Comparison of ENCODE assay signal across 13 mouse cellular contexts in genomic region chr11:54071726-54072445, GRCm38 (mm10). TPM values are rescaled to one million over a fixed set of nuclear protein-coding genes. Genes with fewer than 3 reads are reported as not detected.
DNase-seq lines count a peak whose midpoint lies in the region; ATAC-seq and TF ChIP-seq lines count a peak whose summit lies in the region.
"Had no signal": no experiment of that assay in that cellular context is flagged by ENCODE, and none has a peak within 500 bp of the region (broad histone marks: within the 10 kb centered on the region; RNA-seq: fewer than 3 reads in every experiment).

No protein-coding gene starts in this region.

- ATAC-seq in forebrain, embryonic 11.5 days (replicated peaks; ENCODE audit: low FRiP score), result no peak
- ATAC-seq: midbrain, embryonic 16.5 days had no signal

- no peak overlapping the region for H3K9ac ChIP-seq in forebrain, embryonic 11.5 days (ENCODE audit: low read length)
- H3K9ac ChIP-seq: forebrain, embryonic 12.5 days; heart, embryonic 15.5 days; liver, embryonic 13.5 days had no signal

- no peak overlapping the region for H3K4me3 ChIP-seq in forebrain, embryonic 11.5 days (ENCODE audit: low read depth, low read length)
- no peak overlapping the region for H3K4me3 ChIP-seq in forebrain, embryonic 10.5 days
- no peak overlapping the region for H3K4me3 ChIP-seq in cerebellum, adult 2 months (replicated peaks; ENCODE audit: insufficient read depth, low read depth, low read length)
- H3K4me3 ChIP-seq: forebrain, embryonic 12.5 days; heart, embryonic 15.5 days; liver, embryonic 13.5 days had no signal

- 88% methylated on average over 5 of the region's 5 CpGs for WGBS in forebrain, embryonic 11.5 days
- WGBS in forebrain, embryonic 10.5 days, result 88% methylated on average over 5 of the region's 5 CpGs
- WGBS in cerebellum, adult 2 months, result 42% methylated on average over 5 of the region's 5 CpGs

- no peaks in the 10 kb centered on the region for H3K27me3 ChIP-seq in forebrain, embryonic 11.5 days (ENCODE audit: control insufficient read depth, insufficient read depth, low read length)
- peaks cover 43% of the 10 kb centered on the region for H3K27me3 ChIP-seq in forebrain, embryonic 10.5 days (ENCODE audit: poor library complexity, severe bottlenecking)
- H3K27me3 ChIP-seq in cerebellum, adult 2 months (ENCODE audit: control insufficient read depth, insufficient read depth, low read length), result no peaks in the 10 kb centered on the region

- no peaks in the 10 kb centered on the region for H3K36me3 ChIP-seq in forebrain, embryonic 11.5 days (ENCODE audit: control insufficient read depth, insufficient read depth, low read length)
- no peaks in the 10 kb centered on the region for H3K36me3 ChIP-seq in forebrain, embryonic 10.5 days (replicated peaks)
- H3K36me3 ChIP-seq: forebrain, embryonic 12.5 days; heart, embryonic 15.5 days; liver, embryonic 13.5 days had no signal

- H3K4me1 ChIP-seq in forebrain, embryonic 11.5 days (replicated peaks; ENCODE audit: control insufficient read depth, insufficient read depth, low read length), result peaks cover 9% of the 10 kb centered on the region
- H3K4me1 ChIP-seq in forebrain, embryonic 10.5 days, result peaks cover 38% of the 10 kb centered on the region
- peaks cover 20% of the 10 kb centered on the region for H3K4me1 ChIP-seq in cerebellum, adult 2 months (ENCODE audit: control insufficient read depth, insufficient read depth, low read length)

- TF ChIP-seq CTCF in cerebellum, adult 2 months (IDR thresholded peaks at IDR 0.05; ENCODE audit: borderline replicate concordance, insufficient read depth, low read depth, low read length), result no peak

- no peaks in the 10 kb centered on the region for H3K9me3 ChIP-seq in forebrain, embryonic 11.5 days (ENCODE audit: control insufficient read depth, low read length)
- peaks cover 3% of the 10 kb centered on the region; the same call in 1 of the 2 replicates for H3K9me3 ChIP-seq in forebrain, embryonic 10.5 days
- H3K9me3 ChIP-seq: forebrain, embryonic 12.5 days; heart, embryonic 15.5 days; liver, embryonic 13.5 days had no signal

- H3K4me2 ChIP-seq in forebrain, embryonic 11.5 days (ENCODE audit: low read depth, low read length, severe bottlenecking), result no peak overlapping the region
- H3K4me2 ChIP-seq: forebrain, embryonic 12.5 days; heart, embryonic 15.5 days; liver, embryonic 13.5 days had no signal

- peak; percentile 50 for DNase-seq in forebrain, embryonic 11.5 days (ENCODE audit: low spot score)
- no peak for DNase-seq in forebrain, embryonic 10.5 days (ENCODE audit: extremely low spot score, low spot score)
- DNase-seq in ovary, adult 18-20 months (ENCODE audit: low spot score), result peak; percentile 92
- DNase-seq in ovary, postnatal 10 days (ENCODE audit: low spot score), result no peak
- DNase-seq in cerebellum, adult 2 months, result peak; percentile 40 to 67
- peak; percentile 70 for DNase-seq in testis, postnatal 10 days (ENCODE audit: low spot score)
- no peak for DNase-seq in B cell, adult 2 months
- DNase-seq in spleen, adult 12 weeks (ENCODE audit: low spot score), result no peak
- DNase-seq: kidney, adult 18-20 months; liver, embryonic 13.5 days had no signal

- H3K27ac ChIP-seq in forebrain, embryonic 11.5 days (ENCODE audit: low read depth, low read length), result no peak overlapping the region
- no peak overlapping the region for H3K27ac ChIP-seq in forebrain, embryonic 10.5 days
- H3K27ac ChIP-seq in cerebellum, adult 2 months (ENCODE audit: insufficient read depth, low read length), result no peak overlapping the region
- H3K27ac ChIP-seq: forebrain, embryonic 12.5 days; heart, embryonic 15.5 days; liver, embryonic 13.5 days had no signal

- no peak for TF ChIP-seq POLR2A in cerebellum, adult 2 months (IDR thresholded peaks at IDR 0.05; ENCODE audit: borderline replicate concordance, insufficient read depth, low read length)

RNA-seq across cellular contexts. Expression of gene Pdlim4, which starts 3.1 kb away (rescaled TPM):
- polyA plus RNA-seq in forebrain, embryonic 11.5 days (2014; fragmentation: Nextera tagmentation; extraction: Ambion mirVana), result 45.3 and 48.6 TPM in 2 replicates
- 49.5 and 53.1 TPM in 2 replicates for polyA plus RNA-seq in forebrain, embryonic 10.5 days (2016; fragmentation: Nextera tagmentation; extraction: Ambion mirVana)
- polyA plus RNA-seq in cerebellum, adult 2 months (2012; rRNA removed), result 16.9 and 18.6 TPM in 2 replicates

RNA-seq across cellular contexts. Expression of gene P4ha2, which starts 28.0 kb away (rescaled TPM):
- 16.0 and 16.4 TPM in 2 replicates for polyA plus RNA-seq in forebrain, embryonic 11.5 days (2014; fragmentation: Nextera tagmentation; extraction: Ambion mirVana)
- polyA plus RNA-seq in forebrain, embryonic 10.5 days (2016; fragmentation: Nextera tagmentation; extraction: Ambion mirVana), result 15.9 and 19.7 TPM in 2 replicates
- 13.6 and 14.2 TPM in 2 replicates for polyA plus RNA-seq in cerebellum, adult 2 months (2012; rRNA removed)

RNA-seq across cellular contexts. Expression of gene Slc22a4, which starts 44.0 kb away (rescaled TPM):
- 1.8 and 2.7 TPM in 2 replicates for polyA plus RNA-seq in forebrain, embryonic 11.5 days (2014; fragmentation: Nextera tagmentation; extraction: Ambion mirVana)
- 0.76 and 1.3 TPM in 2 replicates for polyA plus RNA-seq in forebrain, embryonic 10.5 days (2016; fragmentation: Nextera tagmentation; extraction: Ambion mirVana)
- polyA plus RNA-seq in cerebellum, adult 2 months (2012; rRNA removed), result 53.6 and 61.9 TPM in 2 replicates

Comparison
In these comparisons a context has a peak if more than half of its experiments do, and no peak if none do; other contexts are left out.
1. DNase-seq: peak in forebrain, embryonic 11.5 days (single experiment), ovary, adult 18-20 months (single experiment), cerebellum, adult 2 months (2 of 2) and testis, postnatal 10 days (single experiment); none in forebrain, embryonic 10.5 days (single experiment), ovary, postnatal 10 days (single experiment), B cell, adult 2 months (0 of 2) and spleen, adult 12 weeks (single experiment).
2. RNA of gene Slc22a4, which starts 44.0 kb away (polyA plus RNA-seq): 53.6 to 61.9 TPM in cerebellum, adult 2 months; 1.8 to 2.7 TPM in forebrain, embryonic 11.5 days and 0.76 to 1.3 TPM in forebrain, embryonic 10.5 days; every median in the first group is over 10 times any median in the second.